Mouse (Mus musculus): ENCODE results near the gene Fam183b. TPM values are rescaled to one million over a fixed set of nuclear protein-coding genes. Genes with fewer than 3 reads are reported as not detected.

Gene Fam183b
- polyA plus RNA-seq, 1 experiment from 2014 or later = 2.6 TPM

DNA sequence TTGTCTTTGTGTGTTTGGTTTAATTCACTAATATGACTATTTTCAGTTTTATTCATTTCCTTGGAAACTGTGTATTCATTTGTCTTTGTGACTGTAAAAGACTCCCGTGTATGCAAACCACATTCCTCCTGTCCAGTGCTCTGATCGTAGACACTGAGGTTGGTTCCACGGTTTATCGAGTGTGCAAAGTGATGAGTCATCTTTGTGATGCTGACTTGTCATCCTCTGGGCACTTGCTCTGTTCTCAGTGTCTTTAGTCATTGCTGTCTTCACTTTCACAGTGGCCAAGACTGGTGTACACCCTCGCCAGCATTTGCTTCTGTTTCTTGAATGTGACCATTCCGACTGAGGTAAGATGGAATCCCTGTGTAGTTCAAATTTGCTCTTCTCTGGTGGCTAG, 11.1 kb downstream of the Fam183b start:
- H3K4me2 ChIP-seq (ENCODE audit: low read depth, low read length) = no peak overlapping the region
- no peaks in the 10 kb centered on the region for H3K36me3 ChIP-seq (replicated peaks; ENCODE audit: control insufficient read depth, insufficient read depth, low read depth, low read length)
- 87% methylated on average over 6 of the region's 6 CpGs for WGBS
- H3K4me1 ChIP-seq (ENCODE audit: control insufficient read depth, insufficient read depth, low read length) = no peaks in the 10 kb centered on the region
- no peaks in the 10 kb centered on the region for H3K9me3 ChIP-seq (replicated peaks; ENCODE audit: control insufficient read depth, low read length)
- H3K4me3 ChIP-seq (ENCODE audit: low read depth, low read length) = no peak overlapping the region
- no peaks in the 10 kb centered on the region for H3K27me3 ChIP-seq (ENCODE audit: control insufficient read depth, insufficient read depth, low read length)
- H3K27ac ChIP-seq (replicated peaks; ENCODE audit: low read depth, low read length) = no peak overlapping the region
- ATAC-seq (replicated peaks; ENCODE audit: insufficient number of reproducible peaks, low FRiP score, low TSS enrichment, low read depth) = no peak
- H3K9ac ChIP-seq (replicated peaks; ENCODE audit: low read length) = no peak overlapping the region
- no peak for DNase-seq (ENCODE audit: low spot score)

DNA sequence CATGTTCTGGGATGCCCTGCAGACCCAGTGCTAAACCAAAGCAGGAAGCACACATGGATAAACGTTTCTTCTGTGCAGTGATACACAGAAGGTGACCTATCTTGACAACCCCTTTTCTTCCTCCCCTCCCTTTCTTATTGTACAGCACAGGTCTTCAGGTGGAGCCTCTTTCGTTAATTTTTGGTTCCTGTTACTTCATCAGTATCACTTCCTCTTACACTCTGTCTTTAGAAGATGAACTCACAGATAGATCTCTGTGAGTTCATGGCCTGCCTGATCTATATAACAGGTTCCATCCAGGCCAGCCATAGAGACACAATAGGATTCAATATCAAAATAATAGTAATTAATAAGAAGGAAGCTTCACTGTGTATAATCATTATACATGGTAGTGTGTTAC, 11.7 kb downstream of the Fam183b start:
- no peak overlapping the region for H3K27ac ChIP-seq (replicated peaks; ENCODE audit: low read depth, low read length)
- ATAC-seq (replicated peaks; ENCODE audit: insufficient number of reproducible peaks, low FRiP score, low TSS enrichment, low read depth) (no peak), DNase-seq (ENCODE audit: low spot score) (no peak)
- no peak overlapping the region for H3K9ac ChIP-seq (replicated peaks; ENCODE audit: low read length)
- H3K4me1 ChIP-seq (ENCODE audit: control insufficient read depth, insufficient read depth, low read length) = no peaks in the 10 kb centered on the region
- H3K9me3 ChIP-seq (replicated peaks; ENCODE audit: control insufficient read depth, low read length) = no peaks in the 10 kb centered on the region
- H3K27me3 ChIP-seq (ENCODE audit: control insufficient read depth, insufficient read depth, low read length) = no peaks in the 10 kb centered on the region
- no peaks in the 10 kb centered on the region for H3K36me3 ChIP-seq (replicated peaks; ENCODE audit: control insufficient read depth, insufficient read depth, low read depth, low read length)
- 50% methylated on average over 2 of the region's 2 CpGs for WGBS
- H3K4me2 ChIP-seq (ENCODE audit: low read depth, low read length) = no peak overlapping the region
- no peak overlapping the region for H3K4me3 ChIP-seq (ENCODE audit: low read depth, low read length)

DNA sequence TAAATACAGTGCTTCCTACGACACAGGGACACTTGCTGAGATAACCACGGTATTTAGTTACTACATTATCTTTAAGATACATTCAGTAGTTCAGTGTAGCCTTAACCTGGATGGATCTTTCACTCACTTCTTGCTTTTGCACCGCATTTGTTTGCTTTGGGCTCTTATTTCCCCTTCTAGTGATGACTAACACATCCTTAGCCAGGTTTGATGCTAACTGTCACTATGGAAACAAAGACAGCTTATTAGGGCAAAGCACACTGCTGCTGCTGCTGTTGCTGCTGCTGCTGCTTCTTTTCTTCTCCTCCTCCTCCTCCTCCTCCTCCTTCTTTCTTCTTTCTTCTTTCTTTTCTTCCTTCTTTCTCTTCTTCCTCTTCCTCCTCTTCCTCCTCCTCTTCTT, 12.2 kb downstream of the Fam183b start:
- no peak overlapping the region for H3K4me2 ChIP-seq (ENCODE audit: low read depth, low read length)
- no peak overlapping the region for H3K4me3 ChIP-seq (ENCODE audit: low read depth, low read length)
- no peak for ATAC-seq (replicated peaks; ENCODE audit: insufficient number of reproducible peaks, low FRiP score, low TSS enrichment, low read depth)
- 28% methylated on average over 3 of the region's 3 CpGs for WGBS
- no peaks in the 10 kb centered on the region for H3K36me3 ChIP-seq (replicated peaks; ENCODE audit: control insufficient read depth, insufficient read depth, low read depth, low read length)
- H3K9ac ChIP-seq (replicated peaks; ENCODE audit: low read length) = no peak overlapping the region
- H3K9me3 ChIP-seq (replicated peaks; ENCODE audit: control insufficient read depth, low read length) = no peaks in the 10 kb centered on the region
- H3K27me3 ChIP-seq (ENCODE audit: control insufficient read depth, insufficient read depth, low read length) = no peaks in the 10 kb centered on the region
- no peak for DNase-seq (ENCODE audit: low spot score)
- H3K27ac ChIP-seq (replicated peaks; ENCODE audit: low read depth, low read length) = no peak overlapping the region
- H3K4me1 ChIP-seq (ENCODE audit: control insufficient read depth, insufficient read depth, low read length) = no peaks in the 10 kb centered on the region

DNA sequence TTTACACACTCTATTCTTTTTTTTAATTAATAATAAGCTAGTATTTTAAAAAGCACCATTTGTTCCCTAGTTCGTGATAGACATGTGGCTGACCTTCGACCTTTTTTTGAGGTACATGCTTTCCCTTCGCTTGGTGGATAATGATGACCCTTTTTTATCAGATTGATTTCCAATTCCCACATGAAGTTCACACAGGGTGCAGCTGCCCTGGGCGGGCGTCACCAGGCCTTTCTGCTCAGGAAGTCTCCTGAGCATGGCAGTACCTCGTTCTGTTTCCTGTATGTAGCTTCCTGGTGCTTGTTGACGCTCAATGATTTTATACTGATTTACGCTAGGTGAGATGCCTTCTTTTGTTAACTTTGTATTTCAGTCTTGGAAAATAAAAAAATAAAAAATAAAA, 13.4 kb downstream of the Fam183b start:
- Histone ChIP-seq H3K27ac (replicated peaks; ENCODE audit: low read depth, low read length) (no peak overlapping the region), H3K4me1 (ENCODE audit: control insufficient read depth, insufficient read depth, low read length) (no peaks in the 10 kb centered on the region), H3K36me3 (replicated peaks; ENCODE audit: control insufficient read depth, insufficient read depth, low read depth, low read length) (no peaks in the 10 kb centered on the region), H3K4me2 (ENCODE audit: low read depth, low read length) (no peak overlapping the region), H3K9me3 (replicated peaks; ENCODE audit: control insufficient read depth, low read length) (no peaks in the 10 kb centered on the region), H3K4me3 (ENCODE audit: low read depth, low read length) (no peak overlapping the region), H3K9ac (replicated peaks; ENCODE audit: low read length) (no peak overlapping the region), H3K27me3 (ENCODE audit: control insufficient read depth, insufficient read depth, low read length) (no peaks in the 10 kb centered on the region)
- DNase-seq (ENCODE audit: low spot score) (no peak), ATAC-seq (replicated peaks; ENCODE audit: insufficient number of reproducible peaks, low FRiP score, low TSS enrichment, low read depth) (no peak)
- WGBS = 78% methylated on average over 8 of the region's 8 CpGs

DNA sequence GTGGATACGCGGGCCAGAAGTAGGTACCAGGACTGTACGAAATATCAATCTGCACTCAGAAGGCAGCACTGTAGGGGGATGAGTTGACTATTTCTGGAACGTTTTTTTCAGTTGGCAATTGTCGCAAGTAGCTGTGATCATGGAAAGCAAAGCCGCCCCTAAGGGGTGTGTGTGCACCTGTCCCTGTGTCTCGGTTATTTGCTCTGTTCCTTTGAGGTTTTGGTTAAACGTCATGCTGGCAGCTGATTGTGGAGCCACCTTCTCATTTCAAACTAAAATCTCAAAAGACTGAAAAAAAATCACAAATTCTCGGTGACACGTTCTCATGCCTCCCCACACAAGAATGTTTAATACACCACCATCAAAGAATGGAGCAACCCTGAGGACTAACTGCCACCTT, 14.1 kb downstream of the Fam183b start:
- H3K36me3 ChIP-seq (replicated peaks; ENCODE audit: control insufficient read depth, insufficient read depth, low read depth, low read length) = no peaks in the 10 kb centered on the region
- no peaks in the 10 kb centered on the region for H3K27me3 ChIP-seq (ENCODE audit: control insufficient read depth, insufficient read depth, low read length)
- DNase-seq (ENCODE audit: low spot score) (no peak), ATAC-seq (replicated peaks; ENCODE audit: insufficient number of reproducible peaks, low FRiP score, low TSS enrichment, low read depth) (no peak)
- no peaks in the 10 kb centered on the region for H3K9me3 ChIP-seq (replicated peaks; ENCODE audit: control insufficient read depth, low read length)
- H3K27ac ChIP-seq (replicated peaks; ENCODE audit: low read depth, low read length) = no peak overlapping the region
- WGBS = 90% methylated on average over 10 of the region's 10 CpGs
- H3K4me2 ChIP-seq (ENCODE audit: low read depth, low read length) = no peak overlapping the region
- no peaks in the 10 kb centered on the region for H3K4me1 ChIP-seq (ENCODE audit: control insufficient read depth, insufficient read depth, low read length)
- no peak overlapping the region for H3K9ac ChIP-seq (replicated peaks; ENCODE audit: low read length)
- no peak overlapping the region for H3K4me3 ChIP-seq (ENCODE audit: low read depth, low read length)

DNA sequence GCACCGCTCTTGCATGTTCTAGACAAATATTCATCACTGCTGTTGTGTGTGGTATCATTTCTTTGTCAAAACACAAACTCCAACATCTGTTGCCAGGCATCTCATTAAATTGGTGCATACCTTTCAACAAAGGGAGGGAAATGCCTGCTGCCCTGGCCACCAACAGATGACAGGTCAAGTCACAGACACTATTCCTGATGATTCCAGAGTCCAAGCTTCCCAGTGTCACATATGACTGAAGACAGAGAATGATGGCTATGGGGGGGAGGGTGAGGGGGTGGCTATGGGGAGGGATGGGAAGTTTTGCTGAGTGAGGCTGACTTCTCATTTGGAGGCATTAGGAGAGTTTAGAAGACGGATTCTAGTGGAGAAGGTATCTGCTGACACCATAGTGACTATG, 17.6 kb downstream of the Fam183b start:
- ATAC-seq (replicated peaks; ENCODE audit: insufficient number of reproducible peaks, low FRiP score, low TSS enrichment, low read depth) (no peak), DNase-seq (ENCODE audit: low spot score) (no peak)
- Histone ChIP-seq H3K9me3 (replicated peaks; ENCODE audit: control insufficient read depth, low read length) (no peaks in the 10 kb centered on the region), H3K27me3 (ENCODE audit: control insufficient read depth, insufficient read depth, low read length) (no peaks in the 10 kb centered on the region), H3K9ac (replicated peaks; ENCODE audit: low read length) (no peak overlapping the region), H3K36me3 (replicated peaks; ENCODE audit: control insufficient read depth, insufficient read depth, low read depth, low read length) (no peaks in the 10 kb centered on the region), H3K4me2 (ENCODE audit: low read depth, low read length) (no peak overlapping the region), H3K4me1 (ENCODE audit: control insufficient read depth, insufficient read depth, low read length) (no peaks in the 10 kb centered on the region), H3K27ac (replicated peaks; ENCODE audit: low read depth, low read length) (no peak overlapping the region), H3K4me3 (ENCODE audit: low read depth, low read length) (no peak overlapping the region)
- 85% methylated on average over 2 of the region's 2 CpGs for WGBS

DNA sequence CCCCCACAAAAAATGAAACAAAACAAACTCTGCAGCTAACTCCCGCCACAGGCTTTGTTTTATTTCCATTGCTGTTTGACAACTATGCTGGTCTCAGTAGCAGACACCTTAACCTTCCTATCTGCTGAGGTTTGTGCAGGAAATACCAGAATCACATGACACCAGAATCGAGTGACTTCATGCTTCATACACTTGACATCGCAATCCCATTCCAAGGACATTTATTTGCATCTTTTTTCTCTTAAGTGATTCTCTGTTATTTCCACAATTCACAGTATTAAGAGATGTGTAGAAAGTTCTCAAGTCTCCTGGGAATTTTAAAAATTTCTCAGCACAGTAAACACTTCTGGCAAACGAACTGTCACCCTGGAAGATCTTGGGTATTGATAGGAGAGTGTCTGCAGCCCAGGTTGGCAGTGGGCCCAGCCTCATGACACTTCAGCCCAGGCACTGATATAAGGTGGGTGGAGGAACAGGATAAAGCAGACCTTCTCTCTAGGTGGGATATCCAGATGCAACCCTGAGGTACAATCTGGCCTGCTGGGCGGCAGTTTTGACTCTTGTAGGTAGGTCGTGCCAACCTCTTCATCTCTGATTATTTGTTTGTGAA, 19.2 kb downstream of the Fam183b start, which contains the start of gene Olfr314:
Gene Olfr314, plus strand, starts transcription at position 473 of the 610 bp plus-strand sequence.
- Histone ChIP-seq H3K36me3 (replicated peaks; ENCODE audit: control insufficient read depth, insufficient read depth, low read depth, low read length) (no peaks in the 10 kb centered on the region), H3K9ac (replicated peaks; ENCODE audit: low read length) (no peak within 1 kb of the TSS), H3K4me3 (ENCODE audit: low read depth, low read length) (no peak within 1 kb of the TSS), H3K9me3 (replicated peaks; ENCODE audit: control insufficient read depth, low read length) (no peaks in the 10 kb centered on the region), H3K4me2 (ENCODE audit: low read depth, low read length) (no peak within 1 kb of the TSS), H3K4me1 (ENCODE audit: control insufficient read depth, insufficient read depth, low read length) (no peaks in the 10 kb centered on the region), H3K27me3 (ENCODE audit: control insufficient read depth, insufficient read depth, low read length) (no peaks in the 10 kb centered on the region), H3K27ac (replicated peaks; ENCODE audit: low read depth, low read length) (no peak within 1 kb of the TSS)
- WGBS = 76% methylated on average over 6 of the region's 6 CpGs
- DNase-seq (ENCODE audit: low spot score) (no peak), ATAC-seq (replicated peaks; ENCODE audit: insufficient number of reproducible peaks, low FRiP score, low TSS enrichment, low read depth) (no peak)

DNA sequence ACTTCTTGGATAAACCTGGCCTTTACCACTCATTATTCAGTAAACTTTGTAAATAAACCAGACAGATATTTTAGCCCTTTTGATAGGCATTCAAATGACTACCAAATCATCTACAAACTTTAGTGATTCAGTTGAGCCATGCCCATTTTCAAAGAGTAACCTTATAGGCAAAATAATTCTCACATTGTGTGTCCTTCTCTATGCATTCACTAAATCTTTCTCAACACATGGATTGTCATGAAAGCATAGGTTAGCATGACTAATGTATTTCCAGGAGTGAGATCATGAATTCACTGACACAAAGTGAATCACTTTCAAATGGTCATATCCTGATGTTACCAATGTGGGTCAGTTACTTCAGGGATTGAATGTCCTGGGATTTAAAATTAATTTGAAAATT, 28.9 kb downstream of the Fam183b start, which contains the start of gene Olfr315:
Gene Olfr315, plus strand, starts transcription at position 301 of the 400 bp plus-strand sequence.
- H3K9me3 ChIP-seq (replicated peaks; ENCODE audit: control insufficient read depth, low read length) = no peaks in the 10 kb centered on the region
- H3K9ac ChIP-seq (replicated peaks; ENCODE audit: low read length) = no peak within 1 kb of the TSS
- H3K36me3 ChIP-seq (replicated peaks; ENCODE audit: control insufficient read depth, insufficient read depth, low read depth, low read length) = no peaks in the 10 kb centered on the region
- H3K4me2 ChIP-seq (ENCODE audit: low read depth, low read length) = no peak within 1 kb of the TSS
- H3K4me1 ChIP-seq (ENCODE audit: control insufficient read depth, insufficient read depth, low read length) = no peaks in the 10 kb centered on the region
- H3K27me3 ChIP-seq (ENCODE audit: control insufficient read depth, insufficient read depth, low read length) = no peaks in the 10 kb centered on the region
- no peak for DNase-seq (ENCODE audit: low spot score)
- no peak for ATAC-seq (replicated peaks; ENCODE audit: insufficient number of reproducible peaks, low FRiP score, low TSS enrichment, low read depth)
- H3K27ac ChIP-seq (replicated peaks; ENCODE audit: low read depth, low read length) = no peak within 1 kb of the TSS
- H3K4me3 ChIP-seq (ENCODE audit: low read depth, low read length) = no peak within 1 kb of the TSS

Data from embryonic facial prominence, embryonic 11.5 days (tissue).